Mouse (Mus musculus): Measurements from ENCODE around the gene Camsap1. TPM values are rescaled to one million over a fixed set of nuclear protein-coding genes. Genes with fewer than 3 reads are reported as not detected.

Camsap1 gene
- polyA plus RNA-seq, 1 experiment from 2014 or later: 75.9 TPM

DNA sequence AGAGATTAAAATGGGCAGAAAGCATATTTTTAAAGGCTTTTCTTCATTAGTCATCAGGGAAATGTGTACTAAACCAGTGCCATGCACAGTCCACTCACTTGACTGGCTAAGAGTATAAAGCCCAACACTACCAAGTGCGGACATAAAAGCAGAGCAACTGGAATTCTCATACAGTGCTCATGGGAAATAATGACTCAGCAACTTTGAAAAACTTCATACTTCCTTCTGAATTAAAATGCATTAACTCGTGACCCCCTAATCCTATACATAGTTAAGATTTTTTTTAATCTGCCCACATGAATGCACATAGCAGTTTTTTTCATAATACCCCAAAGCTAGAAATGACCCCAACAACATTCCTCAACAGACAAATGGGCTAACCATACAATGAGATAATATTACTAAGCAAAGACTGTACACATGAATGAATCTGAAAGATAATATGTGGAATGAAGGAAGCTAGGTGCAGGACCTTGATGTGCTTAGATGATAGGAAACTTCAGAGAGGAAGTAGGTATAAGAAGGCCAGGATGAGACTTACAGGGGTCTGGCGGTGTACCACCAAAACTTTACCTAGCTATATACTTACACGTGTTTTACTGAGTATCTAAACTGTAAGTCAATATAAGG lies 7.8 kb downstream of the Camsap1 start:
- ATAC-seq (replicated peaks): no peak
- Histone ChIP-seq H3K27ac (replicated peaks) (no peak overlapping the region), H3K4me1 (peaks cover 45% of the 10 kb centered on the region), H3K4me3 (no peak overlapping the region), H3K36me3 (peaks cover 3% of the 10 kb centered on the region; the same call in 1 of the 2 replicates), H3K4me2 (replicated peaks) (no peak overlapping the region), H3K9me3 (no peaks in the 10 kb centered on the region), H3K27me3 (no peaks in the 10 kb centered on the region), H3K9ac (replicated peaks) (no peak overlapping the region)
- 92% methylated on average over 4 of the region's 4 CpGs for WGBS

DNA sequence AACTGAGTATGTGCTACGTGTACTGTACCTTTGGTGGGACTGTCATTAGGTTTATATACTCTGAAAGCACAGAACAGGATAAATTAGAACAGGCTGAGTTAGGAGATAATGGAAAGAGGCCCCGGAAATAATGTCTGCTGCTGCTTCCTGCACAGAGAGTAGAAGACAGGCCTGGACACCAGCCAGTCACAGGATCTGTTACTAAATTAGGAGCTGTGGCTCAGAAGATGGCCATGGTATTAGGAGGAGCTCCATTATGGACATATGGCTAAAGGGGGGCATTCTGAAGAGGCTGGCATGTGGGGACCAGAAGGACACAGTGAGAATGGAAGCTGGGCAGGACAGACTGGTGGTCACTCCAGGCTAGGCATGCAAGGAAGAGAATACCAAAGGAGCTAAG lies 12.7 kb downstream of the Camsap1 start:
- no peak for ATAC-seq (replicated peaks)
- Histone ChIP-seq H3K4me1 (peaks cover 15% of the 10 kb centered on the region), H3K27me3 (no peaks in the 10 kb centered on the region), H3K4me3 (no peak overlapping the region), H3K9me3 (no peaks in the 10 kb centered on the region), H3K9ac (replicated peaks) (no peak overlapping the region), H3K36me3 (peaks cover 14% of the 10 kb centered on the region), H3K4me2 (replicated peaks) (no peak overlapping the region), H3K27ac (replicated peaks) (no peak overlapping the region)
- 85% methylated on average over 2 of the region's 2 CpGs for WGBS

- H3K4me1 ChIP-seq: peaks cover 15% of the 10 kb centered on the region
- WGBS: 89% methylated on average over 4 of the region's 4 CpGs
- no peaks in the 10 kb centered on the region for H3K9me3 ChIP-seq
- no peak overlapping the region for H3K9ac ChIP-seq (replicated peaks)
- no peaks in the 10 kb centered on the region for H3K27me3 ChIP-seq
- H3K4me2 ChIP-seq (replicated peaks): no peak overlapping the region
- ATAC-seq (replicated peaks): no peak
- no peak overlapping the region for H3K4me3 ChIP-seq
- peaks cover 25% of the 10 kb centered on the region for H3K36me3 ChIP-seq
- H3K27ac ChIP-seq (replicated peaks): no peak overlapping the region
Observed at GRCm38 (mm10) chr2:25969319-25969718, 13.8 kb downstream of the Camsap1 start.

DNA sequence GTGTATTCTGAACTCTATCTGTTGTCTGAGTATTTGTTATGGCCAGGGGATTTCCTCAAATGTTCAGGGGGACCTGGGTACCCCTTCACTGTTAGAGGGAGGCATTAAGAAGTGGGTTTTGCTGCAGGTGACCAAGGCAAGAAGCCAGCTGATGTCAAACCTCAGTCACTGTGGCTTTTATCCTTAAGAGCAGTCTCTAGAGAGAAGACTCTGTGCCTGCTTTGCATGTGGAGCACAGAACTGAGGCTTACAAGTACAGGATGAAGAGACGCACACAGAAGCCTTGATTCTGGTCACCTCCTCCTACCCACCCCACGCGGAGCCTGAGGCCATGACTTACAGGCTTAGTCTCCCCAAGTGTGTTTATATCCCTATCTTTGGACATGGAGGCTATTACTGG lies 33.8 kb downstream of the Camsap1 start:
- H3K27ac ChIP-seq (replicated peaks): no peak overlapping the region
- WGBS: 89% methylated on average over 3 of the region's 3 CpGs
- peaks cover 67% of the 10 kb centered on the region for H3K36me3 ChIP-seq
- H3K9ac ChIP-seq (replicated peaks): no peak overlapping the region
- H3K27me3 ChIP-seq: no peaks in the 10 kb centered on the region
- H3K4me3 ChIP-seq: no peak overlapping the region
- no peak overlapping the region for H3K4me2 ChIP-seq (replicated peaks)
- H3K9me3 ChIP-seq: no peaks in the 10 kb centered on the region
- H3K4me1 ChIP-seq: no peaks in the 10 kb centered on the region
- ATAC-seq (replicated peaks): no peak

- Histone ChIP-seq H3K4me3 (no peak overlapping the region), H3K27ac (replicated peaks) (no peak overlapping the region), H3K4me2 (replicated peaks) (no peak overlapping the region), H3K9ac (replicated peaks) (no peak overlapping the region), H3K27me3 (no peaks in the 10 kb centered on the region), H3K36me3 (peaks cover 68% of the 10 kb centered on the region), H3K9me3 (no peaks in the 10 kb centered on the region), H3K4me1 (no peaks in the 10 kb centered on the region)
- ATAC-seq (replicated peaks): no peak
- 85% methylated on average over 3 of the region's 3 CpGs for WGBS
Observed at GRCm38 (mm10) chr2:25947950-25948349, 35.1 kb downstream of the Camsap1 start.

DNA sequence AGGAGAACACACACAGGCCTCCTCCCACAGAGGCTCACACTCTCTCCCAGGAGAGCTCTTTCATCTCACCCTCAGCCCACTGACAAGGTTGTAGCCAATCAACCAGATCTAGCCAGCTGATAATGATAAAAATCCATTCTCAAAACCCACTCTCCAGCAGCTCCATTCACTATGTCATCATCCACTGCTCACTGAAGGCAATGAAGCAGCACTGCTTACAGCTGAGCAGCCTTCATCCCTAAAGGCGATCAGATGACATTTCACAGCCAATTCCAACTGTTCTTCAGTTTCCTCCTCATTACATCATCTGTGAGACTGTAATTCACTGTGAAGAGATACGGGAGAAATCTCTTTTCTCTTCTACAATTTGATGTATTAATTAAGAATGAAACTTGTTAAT lies 39.3 kb downstream of the Camsap1 start:
- Histone ChIP-seq H3K9ac (replicated peaks) (no peak overlapping the region), H3K36me3 (peaks cover 77% of the 10 kb centered on the region), H3K9me3 (no peaks in the 10 kb centered on the region), H3K4me2 (replicated peaks) (no peak overlapping the region), H3K27me3 (no peaks in the 10 kb centered on the region), H3K4me1 (no peaks in the 10 kb centered on the region), H3K27ac (replicated peaks) (no peak overlapping the region), H3K4me3 (no peak overlapping the region)
- WGBS: 83% methylated on average over 2 of the region's 2 CpGs
- no peak for ATAC-seq (replicated peaks)

DNA sequence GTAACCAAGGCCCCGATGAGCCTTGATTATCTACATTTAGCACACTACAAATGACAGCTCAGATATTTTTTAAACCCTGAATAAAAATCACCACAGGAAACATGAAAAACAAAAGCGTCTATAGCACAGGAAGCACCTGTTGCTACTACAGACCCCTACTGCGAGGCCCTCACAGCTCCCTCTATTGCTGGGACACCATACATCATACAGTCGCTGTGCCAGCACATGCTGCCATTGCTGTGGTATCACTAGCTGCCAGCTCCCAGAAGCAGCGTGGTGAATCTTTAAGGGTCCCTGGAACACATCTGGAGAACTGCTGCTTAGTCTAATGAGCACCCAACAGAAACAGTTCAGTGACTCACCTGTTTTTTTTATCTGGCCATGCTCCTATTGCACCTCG lies 42.6 kb downstream of the Camsap1 start:
- Histone ChIP-seq H3K9ac (replicated peaks) (no peak overlapping the region), H3K9me3 (no peaks in the 10 kb centered on the region), H3K27ac (replicated peaks) (no peak overlapping the region), H3K27me3 (no peaks in the 10 kb centered on the region), H3K4me1 (no peaks in the 10 kb centered on the region), H3K4me3 (no peak overlapping the region), H3K4me2 (replicated peaks) (no peak overlapping the region), H3K36me3 (peaks cover 91% of the 10 kb centered on the region)
- ATAC-seq (replicated peaks): no peak
- 91% methylated on average over 6 of the region's 6 CpGs for WGBS

DNA sequence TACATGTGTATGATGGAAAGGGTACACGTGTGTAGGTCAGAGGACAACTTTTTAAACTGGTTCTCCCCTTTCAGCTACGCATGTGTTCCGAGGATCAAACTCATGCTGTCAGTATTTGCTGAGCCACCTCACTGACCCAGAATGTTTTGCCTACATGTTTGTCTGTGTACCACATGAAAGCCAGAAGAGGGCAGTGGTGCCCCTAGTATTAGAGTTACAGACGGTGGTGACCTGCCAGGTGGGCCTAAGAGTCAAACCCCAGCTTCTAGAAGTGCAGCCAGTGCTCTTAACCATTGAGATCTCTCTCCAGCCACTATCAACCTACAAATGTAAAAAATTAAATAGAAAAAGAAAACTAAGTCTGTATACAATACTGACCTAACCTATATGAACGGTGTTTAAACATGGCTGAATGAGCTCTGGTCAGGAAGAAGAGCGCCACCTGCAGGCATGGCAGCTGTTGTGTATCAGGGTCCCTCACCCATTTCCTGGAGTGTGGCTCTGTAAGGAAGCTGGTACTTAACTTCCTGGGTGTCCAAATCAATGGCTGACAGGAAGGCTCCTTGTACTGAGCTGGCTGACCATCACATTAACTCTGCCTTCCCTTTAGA lies 51.7 kb downstream of the Camsap1 start:
- Histone ChIP-seq H3K4me1 (no peaks in the 10 kb centered on the region), H3K4me3 (no peak overlapping the region), H3K27ac (replicated peaks) (no peak overlapping the region), H3K36me3 (peaks cover 86% of the 10 kb centered on the region), H3K9ac (replicated peaks) (no peak overlapping the region), H3K27me3 (no peaks in the 10 kb centered on the region), H3K9me3 (no peaks in the 10 kb centered on the region), H3K4me2 (replicated peaks) (no peak overlapping the region)
- 82% methylated on average over 6 of the region's 6 CpGs for WGBS
- no peak for ATAC-seq (replicated peaks)

DNA sequence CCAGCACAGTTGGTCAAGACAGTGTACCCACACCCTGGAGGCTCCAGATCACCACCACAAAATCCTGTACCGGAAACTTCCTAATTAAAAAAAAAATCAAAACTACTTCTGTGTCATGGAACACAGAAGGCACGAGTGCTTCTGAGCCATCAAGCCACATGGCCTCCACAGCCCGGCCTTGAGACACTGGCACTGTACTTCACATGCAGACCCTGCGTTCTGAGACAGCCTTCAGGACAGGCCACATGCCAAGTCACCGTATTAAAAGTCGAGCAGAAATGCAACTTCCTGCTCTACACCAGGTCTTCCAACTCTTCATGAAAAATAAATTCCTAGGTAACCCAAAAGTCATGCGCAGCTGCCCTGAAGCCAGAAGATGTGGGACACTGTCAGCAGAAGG lies 55.3 kb downstream of the Camsap1 start:
- WGBS: 94% methylated on average over 7 of the region's 7 CpGs
- no peaks in the 10 kb centered on the region for H3K27me3 ChIP-seq
- ATAC-seq (replicated peaks): no peak
- no peak overlapping the region for H3K4me2 ChIP-seq (replicated peaks)
- H3K4me3 ChIP-seq: no peak overlapping the region
- peaks cover 64% of the 10 kb centered on the region for H3K36me3 ChIP-seq
- no peaks in the 10 kb centered on the region for H3K4me1 ChIP-seq
- H3K27ac ChIP-seq (replicated peaks): no peak overlapping the region
- no peaks in the 10 kb centered on the region for H3K9me3 ChIP-seq
- H3K9ac ChIP-seq (replicated peaks): no peak overlapping the region

GRCm38 (mm10) chr2:25924934-25925333 lies 58.1 kb downstream of the Camsap1 start:
- ATAC-seq (replicated peaks): no peak
- Histone ChIP-seq H3K4me1 (peaks cover 2% of the 10 kb centered on the region), H3K9me3 (no peaks in the 10 kb centered on the region), H3K36me3 (peaks cover 37% of the 10 kb centered on the region), H3K4me2 (replicated peaks) (no peak overlapping the region), H3K27ac (replicated peaks) (no peak overlapping the region), H3K27me3 (no peaks in the 10 kb centered on the region), H3K9ac (replicated peaks) (no peak overlapping the region), H3K4me3 (no peak overlapping the region)
- 91% methylated on average over 4 of the region's 4 CpGs for WGBS

- peaks cover 4% of the 10 kb centered on the region for H3K4me1 ChIP-seq
- no peaks in the 10 kb centered on the region for H3K27me3 ChIP-seq
- no peak overlapping the region for H3K4me2 ChIP-seq (replicated peaks)
- H3K9me3 ChIP-seq: no peaks in the 10 kb centered on the region
- H3K9ac ChIP-seq (replicated peaks): no peak overlapping the region
- H3K27ac ChIP-seq (replicated peaks): no peak overlapping the region
- H3K4me3 ChIP-seq: no peak overlapping the region
- ATAC-seq (replicated peaks): no peak
- peaks cover 29% of the 10 kb centered on the region for H3K36me3 ChIP-seq
- WGBS: 77% methylated on average over 2 of the region's 2 CpGs
Observed at GRCm38 (mm10) chr2:25923799-25924198, 59.3 kb downstream of the Camsap1 start.

DNA sequence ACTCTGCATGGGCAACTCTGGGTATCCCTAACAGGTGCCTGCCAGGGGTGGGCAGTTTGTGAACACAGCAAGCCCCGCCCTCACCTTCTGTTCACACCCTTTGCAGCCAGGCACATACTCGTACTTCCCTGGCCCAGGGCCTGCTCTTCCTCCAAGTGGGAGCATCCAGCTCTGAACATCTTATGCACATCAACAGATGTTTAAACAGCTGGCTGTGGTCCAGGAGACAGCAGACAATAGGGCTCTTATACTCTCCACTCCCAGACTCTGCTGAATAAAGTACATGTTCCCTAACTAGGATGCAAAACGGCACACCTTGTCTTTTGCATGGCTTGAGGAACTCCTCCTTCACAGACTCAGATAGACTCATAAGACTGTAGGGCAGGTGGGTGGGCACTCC lies 63.1 kb downstream of the Camsap1 start:
- no peaks in the 10 kb centered on the region for H3K27me3 ChIP-seq
- no peak overlapping the region for H3K9ac ChIP-seq (replicated peaks)
- no peaks in the 10 kb centered on the region for H3K9me3 ChIP-seq
- WGBS: 48% methylated on average over 3 of the region's 3 CpGs
- peaks cover 4% of the 10 kb centered on the region for H3K4me1 ChIP-seq
- H3K36me3 ChIP-seq: peaks cover 8% of the 10 kb centered on the region; the same call in 1 of the 2 replicates
- no peak overlapping the region for H3K4me2 ChIP-seq (replicated peaks)
- H3K4me3 ChIP-seq: no peak overlapping the region
- H3K27ac ChIP-seq (replicated peaks): no peak overlapping the region
- no peak for ATAC-seq (replicated peaks)

DNA sequence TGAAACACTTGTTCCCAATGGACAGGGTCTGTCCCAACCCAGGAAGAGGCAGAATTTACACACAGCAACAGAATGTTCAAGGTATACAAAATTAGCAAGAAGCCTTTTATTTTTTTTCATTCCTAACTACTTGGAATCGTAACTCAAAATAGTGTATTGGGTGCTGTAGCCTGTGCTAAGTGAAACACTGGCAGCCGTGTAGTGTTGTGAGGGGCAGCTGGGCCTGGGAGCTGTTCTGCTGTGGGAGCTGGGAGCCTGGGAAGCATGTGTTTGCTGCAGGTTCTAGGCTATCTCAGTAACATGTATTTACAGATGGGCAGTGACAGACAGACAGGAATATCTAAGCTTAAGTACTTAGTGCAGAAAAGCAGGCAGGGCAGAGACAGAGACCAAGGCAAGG lies 64.7 kb downstream of the Camsap1 start:
- Histone ChIP-seq H3K27me3 (no peaks in the 10 kb centered on the region), H3K4me1 (peaks cover 4% of the 10 kb centered on the region), H3K9ac (replicated peaks) (no peak overlapping the region), H3K4me3 (no peak overlapping the region), H3K9me3 (no peaks in the 10 kb centered on the region), H3K36me3 (no peaks in the 10 kb centered on the region), H3K27ac (replicated peaks) (no peak overlapping the region), H3K4me2 (replicated peaks) (no peak overlapping the region)
- 83% methylated on average over 2 of the region's 2 CpGs for WGBS
- no peak for ATAC-seq (replicated peaks)

All from forebrain, embryonic 15.5 days (tissue).